Mouse (Mus musculus): ENCODE measurements around the gene Ext2.

- TF ChIP-seq POLR2A (IDR thresholded peaks at IDR 0.05; ENCODE audit: borderline replicate concordance, control insufficient read depth, low read depth, low read length): no peak
- no peak for TF ChIP-seq CTCF (IDR thresholded peaks at IDR 0.05; ENCODE audit: control insufficient read depth, insufficient read depth, low read length)
Measured at GRCm38 (mm10) chr2:93869107-93869600, 46.8 kb upstream of the Ext2 start, which contains the start of gene Accsl.

All from bone marrow, adult 2 months (tissue).